Mouse (Mus musculus): ENCODE data around the gene Fam186b. TPM values are rescaled to one million over a fixed set of nuclear protein-coding genes. Genes with fewer than 3 reads are reported as not detected.

The Fam186b gene
- polyA plus RNA-seq, 1 experiment from 2014 or later = 0.11 TPM

- Histone ChIP-seq H3K4me1 (ENCODE audit: control insufficient read depth, insufficient read depth, low read length) (no peaks in the 10 kb centered on the region), H3K9ac (ENCODE audit: low read length) (no peak overlapping the region), H3K27me3 (replicated peaks; ENCODE audit: control insufficient read depth, insufficient read depth, low read length) (no peaks in the 10 kb centered on the region), H3K27ac (ENCODE audit: low read depth, low read length) (no peak overlapping the region), H3K9me3 (replicated peaks; ENCODE audit: control insufficient read depth, low read length) (no peaks in the 10 kb centered on the region), H3K4me2 (ENCODE audit: low read length) (no peak overlapping the region), H3K36me3 (ENCODE audit: control insufficient read depth, insufficient read depth, low read length) (0 out of 2 replicates have a peak, but pooled peaks cover 3% of the 10 kb centered on the region), H3K4me3 (ENCODE audit: low read depth, low read length) (no peak overlapping the region)
- whole genome bisulfite sequencing = 82% methylated on average over 8 of the region's 8 CpGs
- DNase-seq (ENCODE audit: low spot score) = no peak
- ATAC-seq = no peak
Observed at GRCm38 (mm10) chr15:99335801-99336320, 40.2 kb upstream of the Fam186b start.

DNA sequence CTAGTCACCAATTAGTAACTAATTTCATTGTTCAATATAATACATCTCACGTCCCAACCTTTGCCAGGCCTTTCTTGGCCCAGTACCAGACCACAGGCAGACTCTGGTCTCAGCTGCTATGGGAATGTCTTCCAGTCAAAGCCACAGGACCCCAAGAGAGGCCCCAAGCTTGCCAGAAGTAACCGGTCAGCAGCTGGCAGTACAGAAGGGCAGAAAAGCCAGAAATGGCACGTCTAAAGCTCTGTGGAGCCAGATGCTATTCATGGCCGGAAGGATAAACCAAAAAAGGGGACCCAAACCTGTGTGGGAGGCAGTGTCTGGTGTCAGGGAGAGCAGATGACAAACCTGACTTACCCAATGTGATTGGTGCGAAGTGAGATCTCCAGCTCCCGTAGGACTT lies 38.8 kb upstream of the Fam186b start:
- no peaks in the 10 kb centered on the region for H3K9me3 ChIP-seq (replicated peaks; ENCODE audit: control insufficient read depth, low read length)
- no peak overlapping the region for H3K9ac ChIP-seq (ENCODE audit: low read length)
- no peaks in the 10 kb centered on the region for H3K27me3 ChIP-seq (replicated peaks; ENCODE audit: control insufficient read depth, insufficient read depth, low read length)
- ATAC-seq (no peak), DNase-seq (ENCODE audit: low spot score) (no peak)
- H3K36me3 ChIP-seq (ENCODE audit: control insufficient read depth, insufficient read depth, low read length) = 0 out of 2 replicates have a peak, but pooled peaks cover 3% of the 10 kb centered on the region
- no peak overlapping the region for H3K4me3 ChIP-seq (ENCODE audit: low read depth, low read length)
- H3K27ac ChIP-seq (ENCODE audit: low read depth, low read length) = no peak overlapping the region
- no peaks in the 10 kb centered on the region for H3K4me1 ChIP-seq (ENCODE audit: control insufficient read depth, insufficient read depth, low read length)
- WGBS = 79% methylated on average over 6 of the region's 6 CpGs
- no peak overlapping the region for H3K4me2 ChIP-seq (ENCODE audit: low read length)

DNA sequence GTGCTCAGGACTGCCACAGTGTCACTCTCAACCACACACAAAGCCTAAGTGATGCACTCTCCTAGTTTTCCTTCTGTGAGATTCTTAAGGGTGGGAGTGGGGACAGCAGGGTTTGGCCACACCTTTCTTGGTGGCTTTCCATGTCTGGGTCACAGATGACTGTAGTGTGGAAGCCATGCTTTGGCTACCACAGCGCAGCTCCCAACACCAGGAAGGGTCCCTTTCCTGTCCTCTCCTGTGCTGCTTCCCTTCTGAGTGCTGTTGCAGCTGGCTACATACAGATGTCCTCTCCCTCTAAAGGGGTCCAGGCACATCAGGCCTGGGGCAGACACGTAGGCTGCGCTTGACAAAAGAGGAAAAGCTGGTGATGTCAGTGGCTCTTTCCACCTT lies 38.0 kb upstream of the Fam186b start:
- H3K27me3 ChIP-seq (replicated peaks; ENCODE audit: control insufficient read depth, insufficient read depth, low read length) = no peaks in the 10 kb centered on the region
- H3K4me2 ChIP-seq (ENCODE audit: low read length) = no peak overlapping the region
- peak overlapping the region; percentile 63; the same call in 1 of the 2 replicates for H3K27ac ChIP-seq (ENCODE audit: low read depth, low read length)
- ATAC-seq = no peak
- H3K9ac ChIP-seq (ENCODE audit: low read length) = no peak overlapping the region
- 87% methylated on average over 3 of the region's 3 CpGs for WGBS
- no peak for DNase-seq (ENCODE audit: low spot score)
- H3K9me3 ChIP-seq (replicated peaks; ENCODE audit: control insufficient read depth, low read length) = no peaks in the 10 kb centered on the region
- no peaks in the 10 kb centered on the region for H3K4me1 ChIP-seq (ENCODE audit: control insufficient read depth, insufficient read depth, low read length)
- peaks cover 9% of the 10 kb centered on the region; the same call in 1 of the 2 replicates for H3K36me3 ChIP-seq (ENCODE audit: control insufficient read depth, insufficient read depth, low read length)
- no peak overlapping the region for H3K4me3 ChIP-seq (ENCODE audit: low read depth, low read length)

DNA sequence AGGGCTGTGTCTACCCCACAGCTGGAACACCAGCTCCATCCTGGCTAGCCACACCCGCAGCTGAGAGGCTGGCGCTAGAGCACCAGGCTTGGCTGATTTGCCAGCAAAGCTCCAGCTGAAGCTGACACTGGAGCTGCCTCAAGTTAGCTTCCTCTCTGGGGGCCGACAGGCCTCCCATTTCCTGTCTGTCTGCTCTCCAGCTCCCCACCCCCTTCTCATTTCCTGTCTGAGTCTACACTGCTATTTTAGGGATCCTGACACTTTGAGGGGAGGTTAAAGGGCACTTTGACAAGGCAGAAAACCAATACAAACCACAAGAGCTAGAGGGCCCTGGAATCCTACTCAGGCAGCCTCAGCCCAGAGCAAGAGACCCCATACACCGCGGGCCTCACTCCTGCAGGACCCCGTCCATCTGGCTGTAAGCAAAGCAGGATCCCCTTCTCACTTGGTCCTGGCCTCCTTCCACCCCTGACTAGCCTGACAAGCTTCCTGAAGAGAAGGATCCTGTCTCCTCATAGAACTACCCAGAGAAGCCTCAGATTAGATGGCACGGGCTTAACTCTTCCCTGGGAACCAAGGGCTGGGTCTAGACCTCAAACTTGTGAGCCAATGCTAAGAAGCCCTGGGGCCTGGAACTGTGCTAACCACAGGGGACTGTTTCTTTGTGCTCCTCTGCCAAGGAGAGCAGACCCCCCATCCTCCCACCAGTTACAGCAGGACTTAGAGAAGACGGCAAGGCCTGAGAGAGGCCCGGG lies 37.4 kb upstream of the Fam186b start:
- H3K4me2 ChIP-seq (ENCODE audit: low read length) = no peak overlapping the region
- no peak overlapping the region for H3K9ac ChIP-seq (ENCODE audit: low read length)
- H3K27ac ChIP-seq (ENCODE audit: low read depth, low read length) = peak overlapping the region; percentile 63; the same call in 1 of the 2 replicates
- DNase-seq (ENCODE audit: low spot score) (peak; percentile 24), ATAC-seq (no peak)
- peaks cover 10% of the 10 kb centered on the region; the same call in 1 of the 2 replicates for H3K36me3 ChIP-seq (ENCODE audit: control insufficient read depth, insufficient read depth, low read length)
- no peak overlapping the region for H3K4me3 ChIP-seq (ENCODE audit: low read depth, low read length)
- WGBS = 71% methylated on average over 9 of the region's 9 CpGs
- no peaks in the 10 kb centered on the region for H3K27me3 ChIP-seq (replicated peaks; ENCODE audit: control insufficient read depth, insufficient read depth, low read length)
- no peaks in the 10 kb centered on the region for H3K9me3 ChIP-seq (replicated peaks; ENCODE audit: control insufficient read depth, low read length)
- no peaks in the 10 kb centered on the region for H3K4me1 ChIP-seq (ENCODE audit: control insufficient read depth, insufficient read depth, low read length)

DNA sequence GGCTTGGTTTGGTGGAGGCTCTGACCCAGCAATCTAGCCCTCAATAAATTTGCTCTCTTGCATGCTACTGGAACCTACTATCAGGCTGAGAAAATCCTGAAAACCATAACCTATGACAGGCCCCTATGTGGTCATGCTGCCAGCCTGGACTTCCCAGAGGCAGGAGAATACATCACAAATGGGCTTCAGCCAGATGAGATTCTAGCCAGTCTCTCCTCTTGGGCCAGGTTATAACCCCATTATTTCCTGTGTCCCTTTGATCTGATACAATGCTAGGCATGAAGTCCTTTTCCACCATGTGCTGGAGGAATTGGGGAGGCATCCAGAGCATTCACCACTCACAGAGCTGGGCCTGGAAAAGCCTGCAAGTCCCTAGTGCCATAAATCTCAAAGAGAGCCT lies 36.4 kb upstream of the Fam186b start:
- ATAC-seq = no peak
- Histone ChIP-seq H3K27ac (ENCODE audit: low read depth, low read length) (no peak overlapping the region), H3K4me3 (ENCODE audit: low read depth, low read length) (no peak overlapping the region), H3K4me1 (ENCODE audit: control insufficient read depth, insufficient read depth, low read length) (no peaks in the 10 kb centered on the region), H3K9me3 (replicated peaks; ENCODE audit: control insufficient read depth, low read length) (no peaks in the 10 kb centered on the region), H3K9ac (ENCODE audit: low read length) (no peak overlapping the region), H3K36me3 (ENCODE audit: control insufficient read depth, insufficient read depth, low read length) (peaks cover 17% of the 10 kb centered on the region; the same call in 1 of the 2 replicates), H3K4me2 (ENCODE audit: low read length) (no peak overlapping the region), H3K27me3 (replicated peaks; ENCODE audit: control insufficient read depth, insufficient read depth, low read length) (no peaks in the 10 kb centered on the region)
- DNase-seq (ENCODE audit: low spot score) = no peak

- WGBS = 77% methylated on average over 5 of the region's 5 CpGs
- H3K4me1 ChIP-seq (ENCODE audit: control insufficient read depth, insufficient read depth, low read length) = no peaks in the 10 kb centered on the region
- no peak overlapping the region for H3K9ac ChIP-seq (ENCODE audit: low read length)
- no peaks in the 10 kb centered on the region for H3K9me3 ChIP-seq (replicated peaks; ENCODE audit: control insufficient read depth, low read length)
- no peak overlapping the region for H3K4me3 ChIP-seq (ENCODE audit: low read depth, low read length)
- DNase-seq (ENCODE audit: low spot score) (no peak), ATAC-seq (no peak)
- H3K27me3 ChIP-seq (replicated peaks; ENCODE audit: control insufficient read depth, insufficient read depth, low read length) = no peaks in the 10 kb centered on the region
- peaks cover 17% of the 10 kb centered on the region; the same call in 1 of the 2 replicates for H3K36me3 ChIP-seq (ENCODE audit: control insufficient read depth, insufficient read depth, low read length)
- no peak overlapping the region for H3K4me2 ChIP-seq (ENCODE audit: low read length)
- H3K27ac ChIP-seq (ENCODE audit: low read depth, low read length) = no peak overlapping the region
Observed at GRCm38 (mm10) chr15:99331341-99331740, 35.7 kb upstream of the Fam186b start.

GRCm38 (mm10) chr15:99330324-99330723 lies 34.6 kb upstream of the Fam186b start:
- Histone ChIP-seq H3K9ac (ENCODE audit: low read length) (no peak overlapping the region), H3K36me3 (ENCODE audit: control insufficient read depth, insufficient read depth, low read length) (peaks cover 23% of the 10 kb centered on the region; the same call in 1 of the 2 replicates), H3K27me3 (replicated peaks; ENCODE audit: control insufficient read depth, insufficient read depth, low read length) (no peaks in the 10 kb centered on the region), H3K27ac (ENCODE audit: low read depth, low read length) (no peak overlapping the region), H3K9me3 (replicated peaks; ENCODE audit: control insufficient read depth, low read length) (no peaks in the 10 kb centered on the region), H3K4me2 (ENCODE audit: low read length) (no peak overlapping the region), H3K4me1 (ENCODE audit: control insufficient read depth, insufficient read depth, low read length) (no peaks in the 10 kb centered on the region), H3K4me3 (ENCODE audit: low read depth, low read length) (no peak overlapping the region)
- WGBS = 82% methylated on average over 2 of the region's 2 CpGs
- no peak for ATAC-seq
- DNase-seq (ENCODE audit: low spot score) = no peak

DNA sequence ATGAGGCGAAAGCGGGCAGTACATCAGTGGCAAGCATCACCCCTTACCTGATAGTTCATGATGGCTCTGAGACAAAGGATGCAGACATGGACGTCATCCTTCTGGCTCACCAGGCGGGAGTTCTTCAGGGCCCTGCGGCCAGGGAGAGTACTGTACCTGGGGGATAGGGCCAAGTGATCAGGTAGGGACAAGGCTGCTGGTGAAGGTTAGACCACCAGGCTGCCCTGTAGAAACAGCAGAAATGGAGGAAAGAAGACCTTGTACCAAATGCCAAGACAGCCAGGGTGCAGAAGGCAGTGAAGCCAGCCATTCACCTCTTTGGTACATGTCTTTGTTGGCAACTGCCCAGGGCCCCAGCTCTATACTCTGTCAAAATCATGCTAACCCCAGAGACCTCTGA lies 32.3 kb upstream of the Fam186b start:
- H3K9ac ChIP-seq (ENCODE audit: low read length) = no peak overlapping the region
- peaks cover 43% of the 10 kb centered on the region for H3K36me3 ChIP-seq (ENCODE audit: control insufficient read depth, insufficient read depth, low read length)
- H3K4me2 ChIP-seq (ENCODE audit: low read length) = no peak overlapping the region
- H3K27me3 ChIP-seq (replicated peaks; ENCODE audit: control insufficient read depth, insufficient read depth, low read length) = no peaks in the 10 kb centered on the region
- no peak for ATAC-seq
- no peak for DNase-seq (ENCODE audit: low spot score)
- no peaks in the 10 kb centered on the region for H3K9me3 ChIP-seq (replicated peaks; ENCODE audit: control insufficient read depth, low read length)
- H3K4me1 ChIP-seq (ENCODE audit: control insufficient read depth, insufficient read depth, low read length) = no peaks in the 10 kb centered on the region
- 95% methylated on average over 5 of the region's 5 CpGs for WGBS
- H3K27ac ChIP-seq (ENCODE audit: low read depth, low read length) = no peak overlapping the region
- H3K4me3 ChIP-seq (ENCODE audit: low read depth, low read length) = no peak overlapping the region

DNA sequence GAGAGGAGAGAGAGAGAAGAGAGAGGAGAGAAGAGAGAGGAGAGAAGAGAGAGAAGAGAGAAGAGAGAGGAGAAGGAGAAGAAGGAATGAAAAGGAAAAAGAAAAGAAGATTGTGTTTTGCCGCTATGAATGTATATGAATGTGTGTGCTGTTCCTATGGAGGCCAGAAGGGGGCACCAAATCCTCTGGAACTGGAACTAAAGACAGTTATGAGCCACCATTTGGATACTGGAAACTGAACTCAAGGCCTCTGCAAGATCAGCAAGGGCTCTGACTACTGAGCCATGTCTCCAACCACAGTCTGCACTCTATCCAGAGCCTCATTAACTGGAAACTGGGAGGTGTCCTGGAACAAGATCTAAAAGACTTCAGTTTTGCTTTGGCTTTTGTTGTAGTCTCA lies 31.3 kb upstream of the Fam186b start:
- no peaks in the 10 kb centered on the region for H3K4me1 ChIP-seq (ENCODE audit: control insufficient read depth, insufficient read depth, low read length)
- H3K36me3 ChIP-seq (ENCODE audit: control insufficient read depth, insufficient read depth, low read length) = peaks cover 53% of the 10 kb centered on the region
- no peak for ATAC-seq
- H3K27me3 ChIP-seq (replicated peaks; ENCODE audit: control insufficient read depth, insufficient read depth, low read length) = no peaks in the 10 kb centered on the region
- no peaks in the 10 kb centered on the region for H3K9me3 ChIP-seq (replicated peaks; ENCODE audit: control insufficient read depth, low read length)
- H3K4me2 ChIP-seq (ENCODE audit: low read length) = no peak overlapping the region
- no peak overlapping the region for H3K27ac ChIP-seq (ENCODE audit: low read depth, low read length)
- WGBS = 82% methylated on average over 1 of the region's 1 CpGs
- H3K9ac ChIP-seq (ENCODE audit: low read length) = no peak overlapping the region
- peak; percentile 23 for DNase-seq (ENCODE audit: low spot score)
- H3K4me3 ChIP-seq (ENCODE audit: low read depth, low read length) = no peak overlapping the region

All from forebrain, embryonic 14.5 days (tissue).